Mouse (Mus musculus) forebrain, embryonic 10.5 days (tissue): Measurements from ENCODE around the gene Bcas3. TPM values are rescaled to one million over a fixed set of nuclear protein-coding genes. Genes with fewer than 3 reads are reported as not detected.

Experiments
- DNase-seq: peaks from one replicate; pipeline ENCODE4 v3.0.0-alpha.2; 2017; ENCODE audit warnings: low spot score; ENCODE audit errors: extremely low spot score
- H3K27ac ChIP-seq: fragments of 300-500 bp; sonication (generic); 2 replicates; pipeline ENCODE4 v1.5.1; 2016; ENCODE audit warnings: mild to moderate bottlenecking
- H3K27me3 ChIP-seq: fragments of 300-500 bp; sonication (generic); 2 replicates; pipeline ENCODE4 v1.6.1; 2016; ENCODE audit warnings: mild to moderate bottlenecking; ENCODE audit not compliant: poor library complexity, severe bottlenecking
- H3K36me3 ChIP-seq: fragments of 300-500 bp; sonication (generic); replicated peaks from 2 replicates; pipeline ENCODE4 v1.6.1; 2016; ENCODE audit warnings: mild to moderate bottlenecking, moderate library complexity
- H3K4me1 ChIP-seq: fragments of 300-500 bp; sonication (generic); 2 replicates; pipeline ENCODE4 v1.6.1; 2016
- H3K4me3 ChIP-seq: fragments of 300-500 bp; sonication (generic); 2 replicates; pipeline ENCODE4 v1.5.1; 2016; ENCODE audit warnings: mild to moderate bottlenecking, moderate library complexity
- H3K9me3 ChIP-seq: fragments of 300-500 bp; sonication (generic); 2 replicates; pipeline ENCODE4 v1.6.1; 2016; ENCODE audit warnings: mild to moderate bottlenecking, moderate library complexity
- WGBS: fragments of 180-500 bp; shearing (Covaris S2); methylation state at CpG from one replicate; pipeline ENCODE4 v1.1.7; 2016; 5-methylcytosine and 5-hydroxymethylcytosine counted together
- polyA plus RNA-seq: library from polyadenylated mRNA; unstranded; fragments of >200 nt; fragmentation: Nextera tagmentation; extraction: Ambion mirVana; gene quantifications from 2 replicates; pipeline ENCODE4 v1.2.1, GENCODE M21; 2016

Bcas3 gene
- polyA plus RNA-seq, 1 experiment from 2014 or later: 19.6 TPM

DNA sequence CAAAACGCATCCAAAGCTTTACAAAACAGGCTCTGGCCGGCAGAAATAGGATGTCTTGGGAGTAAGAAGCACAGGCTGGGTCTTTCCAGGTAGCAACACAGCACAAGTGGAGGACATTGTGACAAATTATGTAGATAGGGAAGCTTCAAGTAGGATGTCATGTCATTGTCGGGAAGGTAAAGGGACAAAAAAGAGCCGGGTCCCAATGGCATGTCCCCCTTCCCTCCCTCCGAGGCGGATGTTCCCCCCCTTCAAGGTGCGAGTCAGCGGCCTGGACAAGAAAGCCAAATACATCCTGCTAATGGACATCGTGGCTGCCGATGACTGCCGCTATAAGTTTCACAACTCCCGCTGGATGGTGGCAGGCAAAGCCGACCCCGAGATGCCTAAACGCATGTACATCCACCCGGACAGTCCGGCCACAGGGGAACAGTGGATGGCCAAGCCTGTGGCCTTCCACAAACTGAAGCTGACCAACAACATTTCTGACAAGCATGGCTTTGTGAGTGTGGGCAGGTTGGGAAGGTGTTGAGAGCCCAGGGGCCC is 481.5 kb downstream of the Bcas3 start:
- 2% methylated on average over 17 of the region's 17 CpGs for WGBS

DNA sequence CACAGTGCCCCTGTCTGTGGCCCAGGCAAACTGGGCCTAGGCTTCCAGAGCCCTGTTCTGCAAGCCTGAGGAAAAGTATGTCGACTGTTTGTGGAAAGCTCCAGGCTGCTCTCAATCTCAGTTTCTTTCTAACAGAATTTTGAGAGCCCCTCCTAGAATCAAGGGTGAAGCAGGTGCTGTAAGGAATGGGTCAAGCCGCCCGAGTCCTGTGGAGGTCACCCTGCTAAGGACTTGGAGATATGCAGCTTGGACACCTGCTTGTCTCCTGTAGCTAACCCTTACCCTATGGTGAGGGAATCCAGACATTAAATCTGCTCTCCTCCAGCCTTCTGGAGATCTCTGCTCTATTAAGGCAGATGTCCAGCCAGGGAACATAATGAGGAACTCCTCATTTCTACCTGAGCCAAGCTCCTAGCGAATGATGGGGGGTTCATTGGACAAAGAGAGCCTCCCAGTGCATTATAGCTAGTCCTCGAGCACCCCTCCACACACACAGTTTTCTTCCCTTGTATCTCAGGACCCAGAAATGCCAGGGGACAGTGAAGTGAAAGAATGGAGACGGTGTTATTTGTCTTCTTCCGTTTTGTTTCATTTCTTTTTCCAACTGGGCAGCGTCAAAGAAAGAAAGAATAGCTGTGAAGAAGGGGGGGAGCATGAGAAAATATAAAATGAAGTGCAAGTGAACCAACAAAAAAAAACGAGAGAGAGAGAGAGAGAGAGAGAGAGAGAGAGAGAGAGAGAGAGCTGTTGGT is 482.2 kb downstream of the Bcas3 start:
- peaks cover 52% of the 10 kb centered on the region for H3K4me1 ChIP-seq
- WGBS: 2% methylated on average over 9 of the region's 9 CpGs
- peak overlapping the region; percentile 82; the same call in 1 of the 2 replicates for H3K27ac ChIP-seq
- peaks cover 7% of the 10 kb centered on the region; the same call in 1 of the 2 replicates for H3K36me3 ChIP-seq
- H3K4me3 ChIP-seq: peak overlapping the region; percentile 55
- H3K27me3 ChIP-seq: peaks cover 100% of the 10 kb centered on the region
- DNase-seq: no peak
- H3K9me3 ChIP-seq: no peaks in the 10 kb centered on the region

More for the DNA sequence above, 481.5 kb downstream of the Bcas3 start:
- H3K36me3 ChIP-seq: peaks cover 7% of the 10 kb centered on the region; the same call in 1 of the 2 replicates
- peak overlapping the region; percentile 55 for H3K4me3 ChIP-seq
- no peaks in the 10 kb centered on the region for H3K9me3 ChIP-seq
- peak overlapping the region; percentile 82; the same call in 1 of the 2 replicates for H3K27ac ChIP-seq
- peak; percentile 52 for DNase-seq
- H3K4me1 ChIP-seq: peaks cover 59% of the 10 kb centered on the region
- peaks cover 100% of the 10 kb centered on the region for H3K27me3 ChIP-seq

DNA sequence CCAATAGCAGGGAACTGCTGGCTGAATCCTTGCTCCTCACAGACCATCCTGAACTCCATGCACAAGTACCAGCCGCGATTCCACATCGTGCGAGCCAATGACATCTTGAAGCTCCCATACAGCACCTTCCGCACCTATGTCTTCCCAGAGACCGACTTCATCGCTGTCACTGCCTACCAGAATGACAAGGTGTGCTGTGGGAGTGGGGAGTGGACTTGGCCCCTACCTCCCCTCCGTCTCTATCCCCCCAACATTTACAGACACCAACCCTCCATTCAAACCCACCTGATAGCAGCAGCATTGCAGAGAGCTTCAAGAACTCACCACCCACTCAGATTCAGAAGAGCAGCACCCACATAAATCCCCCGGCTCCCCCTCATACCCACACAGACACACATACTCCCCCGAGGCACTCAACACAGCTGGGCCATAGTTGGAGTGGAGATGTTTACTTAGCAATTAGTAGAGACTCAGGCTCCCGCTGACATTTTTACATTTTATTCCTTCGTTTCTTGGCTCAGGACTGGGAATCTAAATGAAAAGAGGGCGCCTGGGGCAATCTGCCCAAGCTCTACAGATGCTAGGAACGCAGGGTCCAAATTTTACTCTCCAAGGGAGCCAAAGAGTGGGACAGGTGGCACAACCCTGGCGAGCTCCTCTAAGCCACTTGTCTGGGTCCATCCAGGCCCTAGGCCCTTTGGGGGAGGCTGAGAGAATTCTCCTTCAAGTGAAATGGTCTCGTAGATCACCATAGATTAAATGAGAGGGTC is 483.0 kb downstream of the Bcas3 start:
- H3K4me3 ChIP-seq: peak overlapping the region; percentile 55
- DNase-seq: peak; percentile 40

DNA sequence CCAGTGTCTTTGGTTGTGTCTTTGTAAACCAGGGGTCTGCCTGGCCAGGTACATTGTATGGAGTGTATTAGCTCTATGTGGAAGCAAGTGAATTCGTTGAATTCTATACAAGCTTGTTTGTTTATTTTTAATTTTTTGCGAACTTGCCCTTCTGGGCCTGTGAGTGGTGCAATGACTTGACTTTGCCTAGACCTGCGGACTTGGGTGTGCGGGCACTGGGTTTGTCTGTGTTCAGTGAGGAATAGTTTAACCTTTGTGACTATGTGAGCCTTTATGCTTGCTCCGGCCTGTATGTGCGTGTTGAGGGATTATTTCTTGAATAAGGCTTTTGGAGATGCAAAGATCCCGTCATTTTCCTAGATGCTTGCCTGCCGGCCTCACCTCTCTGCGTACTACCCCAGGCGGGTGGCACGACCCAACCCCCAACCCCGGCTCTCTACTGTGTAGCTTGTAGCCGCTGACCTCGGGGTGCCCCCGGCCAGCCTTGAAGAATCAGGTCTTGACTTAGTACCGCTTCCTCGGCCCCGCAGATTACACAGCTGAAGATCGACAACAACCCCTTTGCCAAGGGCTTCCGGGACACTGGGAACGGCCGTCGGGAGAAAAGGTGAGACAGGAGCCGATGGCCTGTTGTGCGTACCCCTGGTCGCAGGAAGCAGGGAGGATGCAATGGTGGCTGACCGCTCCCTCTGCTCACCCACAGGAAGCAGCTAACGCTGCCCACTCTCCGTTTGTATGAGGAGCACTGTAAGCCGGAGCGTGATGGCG is 483.7 kb downstream of the Bcas3 start:
- peaks cover 49% of the 10 kb centered on the region for H3K4me1 ChIP-seq
- peak overlapping the region; percentile 55 for H3K4me3 ChIP-seq
- H3K9me3 ChIP-seq: no peaks in the 10 kb centered on the region
- WGBS: 1% methylated on average over 32 of the region's 32 CpGs
- peak overlapping the region; percentile 81 for H3K27ac ChIP-seq
- H3K36me3 ChIP-seq: peaks cover 10% of the 10 kb centered on the region; the same call in 1 of the 2 replicates
- DNase-seq: peak; percentile 36
- H3K27me3 ChIP-seq: peaks cover 100% of the 10 kb centered on the region

More for the DNA sequence above, 483.0 kb downstream of the Bcas3 start:
- Histone ChIP-seq H3K27me3 (peaks cover 100% of the 10 kb centered on the region), H3K4me1 (peaks cover 52% of the 10 kb centered on the region), H3K9me3 (no peaks in the 10 kb centered on the region), H3K27ac (peak overlapping the region; percentile 81; the same call in 1 of the 2 replicates), H3K36me3 (peaks cover 10% of the 10 kb centered on the region; the same call in 1 of the 2 replicates)
- WGBS: 3% methylated on average over 16 of the region's 16 CpGs

DNA sequence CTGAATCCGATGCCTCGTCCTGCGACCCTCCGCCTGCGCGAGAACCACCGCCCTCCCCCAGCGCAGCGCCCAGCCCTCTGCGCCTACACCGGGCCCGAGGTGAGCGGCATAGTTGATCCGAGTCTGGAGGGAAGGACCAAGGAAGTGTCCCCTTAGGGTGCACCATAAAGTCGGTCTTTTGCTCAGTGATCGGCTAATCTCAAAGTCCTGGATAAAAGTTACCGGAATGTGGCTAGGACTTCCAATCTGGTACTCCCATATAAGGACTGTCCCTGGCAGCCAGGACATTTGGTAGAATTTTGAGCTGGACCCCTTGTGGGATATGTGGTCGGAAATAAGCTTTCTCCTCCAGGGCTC is 484.3 kb downstream of the Bcas3 start:
- Histone ChIP-seq H3K4me3 (peak overlapping the region; percentile 55), H3K27me3 (peaks cover 100% of the 10 kb centered on the region), H3K36me3 (peaks cover 10% of the 10 kb centered on the region; the same call in 1 of the 2 replicates), H3K27ac (peak overlapping the region; percentile 81), H3K9me3 (no peaks in the 10 kb centered on the region), H3K4me1 (peaks cover 49% of the 10 kb centered on the region)
- WGBS: under 1% methylated on average over 18 of the region's 18 CpGs
- no peak for DNase-seq

DNA sequence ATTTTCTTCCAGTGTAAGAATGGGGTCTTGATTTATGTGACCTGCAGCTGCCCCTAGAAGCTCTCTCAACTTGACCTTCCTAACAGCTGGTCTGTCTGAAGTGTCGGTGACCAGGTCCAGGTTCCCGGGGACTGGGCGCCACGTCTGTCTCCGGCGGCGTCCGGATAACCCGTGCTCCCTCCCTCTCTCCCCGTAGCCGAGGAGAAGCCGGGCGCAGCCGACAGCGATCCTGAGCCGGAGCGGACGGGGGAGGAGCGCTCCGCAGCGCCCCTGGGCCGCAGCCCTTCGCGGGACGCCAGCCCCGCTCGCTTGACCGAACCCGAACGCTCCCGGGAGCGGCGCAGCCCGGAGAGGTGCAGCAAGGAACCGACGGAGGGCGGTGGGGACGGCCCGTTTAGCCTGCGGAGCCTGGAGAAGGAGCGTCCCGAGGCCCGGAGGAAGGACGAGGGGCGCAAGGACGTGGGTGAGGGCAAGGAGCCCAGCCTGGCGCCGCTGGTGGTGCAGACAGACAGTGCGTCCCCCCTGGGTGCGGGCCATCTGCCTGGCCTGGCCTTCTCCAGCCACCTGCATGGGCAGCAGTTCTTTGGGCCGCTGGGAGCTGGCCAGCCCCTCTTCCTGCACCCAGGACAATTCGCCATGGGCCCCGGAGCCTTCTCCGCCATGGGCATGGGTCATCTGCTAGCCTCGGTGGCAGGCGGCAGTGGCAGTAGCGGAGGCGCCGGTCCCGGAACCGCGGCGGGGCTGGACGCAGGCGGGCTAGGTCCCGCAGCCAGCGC is 484.9 kb downstream of the Bcas3 start:
- Histone ChIP-seq H3K4me3 (peak overlapping the region; percentile 55), H3K27ac (peak overlapping the region; percentile 81), H3K27me3 (peaks cover 100% of the 10 kb centered on the region), H3K9me3 (no peaks in the 10 kb centered on the region), H3K36me3 (peaks cover 10% of the 10 kb centered on the region; the same call in 1 of the 2 replicates), H3K4me1 (peaks cover 49% of the 10 kb centered on the region)
- WGBS: under 1% methylated on average over 67 of the region's 67 CpGs
- peak; percentile 57 for DNase-seq

DNA sequence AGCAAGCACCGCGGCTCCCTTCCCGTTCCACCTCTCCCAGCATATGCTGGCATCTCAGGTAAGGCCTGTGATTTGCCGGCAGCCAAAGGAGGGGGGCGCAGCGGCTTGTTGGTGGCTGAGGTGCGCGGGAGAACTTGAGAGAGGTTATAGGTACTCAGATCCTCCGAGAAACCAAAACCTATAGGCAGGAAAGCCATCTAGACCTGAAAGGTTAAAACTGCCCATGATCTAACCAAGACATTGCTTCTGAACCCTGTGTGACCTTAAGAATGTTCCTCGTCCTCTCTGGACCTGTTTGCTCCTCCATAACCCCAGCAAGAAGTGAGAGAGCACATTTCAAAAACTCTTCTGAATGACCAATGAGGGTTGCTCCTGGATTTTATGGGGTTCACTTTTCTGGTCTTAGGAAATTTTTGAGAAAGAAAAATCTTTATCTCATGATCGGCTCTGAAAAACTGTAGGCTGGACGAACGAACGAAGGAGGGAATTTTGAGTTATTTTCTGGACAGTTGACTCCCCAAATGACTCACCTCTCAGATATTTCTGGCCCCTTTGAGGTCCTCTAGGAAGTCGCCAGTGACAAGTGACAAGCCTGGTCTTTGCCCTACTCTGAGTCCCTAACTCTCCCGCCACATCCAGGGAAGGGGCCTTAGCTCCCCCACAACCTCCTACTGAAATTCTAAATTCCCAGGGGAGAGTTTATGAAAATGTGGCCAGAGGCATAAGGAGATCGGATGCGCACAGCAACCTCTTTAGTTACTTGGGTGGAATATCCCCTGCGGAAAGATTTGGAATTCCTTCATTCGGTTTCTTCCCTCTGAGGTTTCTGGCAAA is 485.7 kb downstream of the Bcas3 start:
- peaks cover 50% of the 10 kb centered on the region for H3K4me1 ChIP-seq
- peak overlapping the region; percentile 55 for H3K4me3 ChIP-seq
- peaks cover 98% of the 10 kb centered on the region for H3K27me3 ChIP-seq
- H3K9me3 ChIP-seq: no peaks in the 10 kb centered on the region
- WGBS: 5% methylated on average over 20 of the region's 20 CpGs
- peak overlapping the region; percentile 81 for H3K27ac ChIP-seq
- no peak for DNase-seq
- H3K36me3 ChIP-seq: peaks cover 10% of the 10 kb centered on the region; the same call in 1 of the 2 replicates

DNA sequence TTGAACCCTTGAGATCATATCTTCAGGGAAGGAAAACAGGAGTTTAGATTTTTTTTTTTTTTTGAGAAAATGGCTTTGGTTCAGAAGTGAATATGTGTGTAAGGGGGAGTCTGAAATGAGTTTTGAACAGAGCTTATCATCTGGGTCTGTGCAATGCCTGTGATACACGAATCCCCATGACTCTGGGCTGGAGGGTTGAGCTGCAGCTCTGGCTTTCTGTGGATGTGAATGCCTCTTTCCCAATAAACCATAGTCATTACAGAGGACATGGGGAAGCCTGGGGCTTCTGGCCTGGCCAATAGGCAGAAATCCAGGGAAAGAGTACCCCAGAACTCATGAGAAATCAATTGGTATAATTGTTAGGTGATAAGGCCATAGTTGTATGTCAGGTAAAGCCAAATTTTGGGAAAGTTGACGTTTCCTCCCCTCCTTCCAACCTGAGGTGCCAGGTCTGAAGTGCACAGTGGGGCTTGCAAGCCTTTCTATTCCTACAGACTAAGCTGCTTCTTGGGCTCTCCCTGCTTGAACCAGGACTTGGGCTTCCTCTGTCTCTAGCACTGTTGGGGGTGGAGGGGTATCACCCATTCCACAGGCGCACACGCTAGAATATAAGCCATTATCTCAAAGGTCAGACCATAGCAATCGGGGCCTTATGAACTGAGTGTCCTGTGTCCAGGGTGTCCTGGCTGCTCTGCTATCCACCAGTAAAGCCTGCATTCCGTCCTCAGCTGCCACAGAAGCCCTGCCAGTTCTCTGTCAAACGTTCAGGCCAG is 486.5 kb downstream of the Bcas3 start:
- peak overlapping the region; percentile 13; the same call in 1 of the 2 replicates for H3K27ac ChIP-seq
- H3K27me3 ChIP-seq: peaks cover 97% of the 10 kb centered on the region
- peaks cover 10% of the 10 kb centered on the region; the same call in 1 of the 2 replicates for H3K36me3 ChIP-seq
- DNase-seq: no peak
- WGBS: 7% methylated on average over 7 of the region's 7 CpGs
- H3K9me3 ChIP-seq: no peaks in the 10 kb centered on the region
- H3K4me1 ChIP-seq: peaks cover 58% of the 10 kb centered on the region
- peak overlapping the region; percentile 55 for H3K4me3 ChIP-seq

DNA sequence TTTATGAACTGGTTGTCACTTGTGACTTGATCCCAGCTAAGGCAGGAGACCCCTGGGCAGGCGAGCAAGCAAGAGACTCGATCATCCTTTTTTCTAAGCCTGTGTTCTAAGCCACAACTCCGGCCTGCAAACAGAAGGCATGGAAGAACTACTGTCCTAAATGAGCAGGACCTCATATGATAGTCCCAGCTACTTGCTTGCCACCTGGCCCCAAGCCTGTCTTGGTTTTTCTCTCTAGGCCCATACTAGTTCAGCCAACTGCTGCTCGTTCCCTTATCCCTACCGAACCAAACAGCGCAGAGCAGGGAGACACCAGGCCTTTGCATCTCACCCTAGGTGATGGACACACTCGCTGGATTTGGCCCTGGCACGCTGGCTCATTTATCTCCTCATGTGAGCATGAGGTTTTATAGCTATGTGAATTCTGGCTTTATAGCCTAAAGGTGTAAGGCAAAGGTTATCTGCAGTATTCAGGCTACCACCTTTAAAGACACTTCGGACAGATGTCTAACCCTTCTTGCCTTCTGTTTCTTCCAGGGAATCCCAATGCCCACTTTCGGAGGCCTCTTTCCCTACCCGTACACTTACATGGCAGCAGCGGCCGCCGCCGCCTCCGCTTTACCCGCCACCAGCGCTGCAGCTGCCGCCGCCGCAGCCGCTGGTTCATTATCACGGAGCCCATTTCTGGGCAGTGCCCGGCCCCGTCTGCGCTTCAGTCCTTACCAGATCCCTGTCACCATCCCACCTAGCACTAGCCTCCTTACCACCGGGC is 487.2 kb downstream of the Bcas3 start:
- H3K36me3 ChIP-seq: peaks cover 10% of the 10 kb centered on the region; the same call in 1 of the 2 replicates
- no peaks in the 10 kb centered on the region for H3K9me3 ChIP-seq
- H3K4me1 ChIP-seq: peaks cover 65% of the 10 kb centered on the region
- no peak for DNase-seq
- peak overlapping the region; percentile 55 for H3K4me3 ChIP-seq
- WGBS: 2% methylated on average over 27 of the region's 27 CpGs
- peak overlapping the region; percentile 74 for H3K27ac ChIP-seq
- peaks cover 97% of the 10 kb centered on the region for H3K27me3 ChIP-seq

DNA sequence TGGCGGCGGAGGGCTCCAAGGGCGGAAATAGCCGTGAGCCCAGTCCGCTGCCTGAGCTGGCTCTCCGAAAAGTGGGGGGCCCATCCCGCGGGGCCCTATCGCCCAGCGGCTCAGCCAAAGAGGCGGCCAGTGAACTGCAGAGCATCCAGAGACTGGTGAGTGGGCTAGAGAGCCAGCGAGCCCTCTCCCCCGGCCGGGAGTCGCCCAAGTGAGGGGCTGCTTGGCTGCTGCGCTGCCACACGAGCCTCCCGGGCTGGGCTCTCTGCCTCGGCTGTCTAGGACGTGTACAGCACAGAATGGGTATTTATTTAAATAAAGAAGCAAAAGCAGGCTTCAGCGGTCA is 487.8 kb downstream of the Bcas3 start:
- H3K4me3 ChIP-seq: peak overlapping the region; percentile 55
- peak overlapping the region; percentile 74 for H3K27ac ChIP-seq
- no peak for DNase-seq
- under 1% methylated on average over 21 of the region's 21 CpGs for WGBS
- H3K36me3 ChIP-seq: peaks cover 10% of the 10 kb centered on the region; the same call in 1 of the 2 replicates
- peaks cover 64% of the 10 kb centered on the region for H3K4me1 ChIP-seq
- no peaks in the 10 kb centered on the region for H3K9me3 ChIP-seq
- peaks cover 97% of the 10 kb centered on the region for H3K27me3 ChIP-seq
